Mouse (Mus musculus) liver, embryonic 11.5 days (tissue): ENCODE results near the gene Igfbp6. TPM values are rescaled to one million over a fixed set of nuclear protein-coding genes. Genes with fewer than 3 reads are reported as not detected.
A peak's percentile ranks its signal among the peaks of the same experiment; 100 is the strongest.

Experiments used
- ATAC-seq: fragments of 200-750 bp; cut with Nextera tagmentation; replicated peaks from 2 replicates; pipeline ENCODE4 v1.8.0; 2017; ENCODE audit warnings: moderate number of reproducible peaks, mild to moderate bottlenecking, moderate TSS enrichment, moderate library complexity; ENCODE audit not compliant: low FRiP score
- DNase-seq: peaks from one replicate; pipeline ENCODE4 v3.0.0-alpha.2; 2017; ENCODE audit warnings: low spot score
- H3K27ac ChIP-seq: fragments of 300-500 bp; sonication (generic); 2 replicates; pipeline ENCODE4 v1.5.1; 2014; ENCODE audit warnings: mild to moderate bottlenecking, low read depth, low read length, control low read depth
- H3K27me3 ChIP-seq: fragments of 300-500 bp; sonication (generic); replicated peaks from 2 replicates; pipeline ENCODE4 v1.6.1; 2014; ENCODE audit warnings: low read length, mixed read lengths; ENCODE audit not compliant: control insufficient read depth, insufficient read depth
- H3K36me3 ChIP-seq: fragments of 300-500 bp; sonication (generic); 2 replicates; pipeline ENCODE4 v1.6.1; 2014; ENCODE audit warnings: mild to moderate bottlenecking, low read length, moderate library complexity, mixed read lengths; ENCODE audit not compliant: control insufficient read depth, insufficient read depth
- H3K4me1 ChIP-seq: fragments of 300-500 bp; sonication (generic); replicated peaks from 2 replicates; pipeline ENCODE4 v1.6.1; 2014; ENCODE audit warnings: low read length, mixed read lengths; ENCODE audit not compliant: control insufficient read depth, insufficient read depth
- H3K4me2 ChIP-seq: fragments of 300-500 bp; sonication (generic); 2 replicates; pipeline ENCODE4 v1.6.1; 2014; ENCODE audit warnings: mild to moderate bottlenecking, control low read depth, moderate library complexity
- H3K4me3 ChIP-seq: fragments of 300-500 bp; sonication (generic); 2 replicates; pipeline ENCODE4 v1.5.1; 2014; ENCODE audit warnings: low read depth, low read length, control low read depth
- H3K9ac ChIP-seq: fragments of 300-500 bp; sonication (generic); 2 replicates; pipeline ENCODE4 v1.6.1; 2014; ENCODE audit warnings: low read depth, low read length, control low read depth
- H3K9me3 ChIP-seq: fragments of 300-500 bp; sonication (generic); 2 replicates; pipeline ENCODE4 v1.6.1; 2016; ENCODE audit warnings: low read length, inconsistent platforms, mixed read lengths; ENCODE audit not compliant: control insufficient read depth
- WGBS: fragments of 180-500 bp; shearing (Covaris S2); extraction: QIAGEN DNeasy Blood & Tissue Kit; methylation state at CpG from one replicate; pipeline ENCODE4 v1.1.7; 2014; 5-methylcytosine and 5-hydroxymethylcytosine counted together
- polyA plus RNA-seq: library from polyadenylated mRNA; unstranded; fragments of >200 nt; fragmentation: Nextera tagmentation; extraction: Ambion mirVana; gene quantifications from 2 replicates; pipeline ENCODE4 v1.2.1, GENCODE M21; 2014

Gene Igfbp6
- polyA plus RNA-seq, 1 experiment from 2014 or later = 1.1 TPM

DNA sequence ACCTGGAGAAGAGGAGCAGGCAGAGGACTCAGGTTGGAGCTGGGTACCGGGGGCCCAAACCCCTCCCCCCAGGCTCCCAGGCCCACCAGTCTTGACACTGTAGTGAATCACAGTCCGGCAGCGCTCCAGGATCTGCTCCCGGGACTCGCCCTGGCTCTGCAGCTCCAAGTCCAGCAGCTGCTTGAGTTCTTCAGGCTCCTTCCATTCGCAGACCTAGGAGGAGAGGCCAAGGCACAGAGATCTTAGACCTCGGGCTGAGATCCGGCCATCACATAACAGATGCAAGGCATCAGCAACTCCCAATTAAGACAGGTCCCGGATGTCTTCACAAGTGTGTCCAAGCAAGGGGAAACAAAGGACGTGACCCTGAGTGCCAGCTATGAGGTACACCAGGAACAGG lies 43.9 kb downstream of the Igfbp6 start:
- Histone ChIP-seq H3K9ac (no peak overlapping the region), H3K27me3 (no peaks in the 10 kb centered on the region), H3K4me2 (no peak overlapping the region), H3K4me3 (no peak overlapping the region), H3K27ac (no peak overlapping the region), H3K4me1 (peaks cover 13% of the 10 kb centered on the region), H3K9me3 (no peaks in the 10 kb centered on the region), H3K36me3 (no peaks in the 10 kb centered on the region)
- WGBS = 84% methylated on average over 10 of the region's 10 CpGs
- ATAC-seq = no peak
- no peak for DNase-seq

DNA sequence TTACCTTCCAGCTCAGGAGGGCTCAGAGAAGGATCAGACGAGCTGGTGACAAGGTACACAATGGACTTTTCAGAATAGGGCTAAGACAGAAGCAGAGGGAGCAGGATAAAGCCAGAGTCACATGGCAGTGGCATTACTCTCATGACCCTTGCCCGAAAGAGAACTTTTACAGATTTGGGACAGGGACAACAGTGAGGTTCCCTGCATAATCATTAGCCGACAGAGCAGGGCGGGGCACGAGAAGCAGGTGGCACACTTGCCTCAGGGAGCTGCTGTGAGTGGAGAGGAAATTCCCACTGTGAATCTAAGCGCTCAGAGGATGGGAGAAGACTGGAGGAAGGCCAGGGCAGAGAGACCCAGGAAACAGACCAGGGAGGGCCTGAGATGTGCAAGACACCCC lies 44.7 kb downstream of the Igfbp6 start:
- no peak overlapping the region for H3K27ac ChIP-seq
- no peak overlapping the region for H3K4me3 ChIP-seq
- no peak overlapping the region for H3K9ac ChIP-seq
- H3K27me3 ChIP-seq = no peaks in the 10 kb centered on the region
- no peaks in the 10 kb centered on the region for H3K9me3 ChIP-seq
- ATAC-seq (no peak), DNase-seq (no peak)
- WGBS = 63% methylated on average over 6 of the region's 6 CpGs
- peaks cover 13% of the 10 kb centered on the region for H3K4me1 ChIP-seq
- H3K4me2 ChIP-seq = no peak overlapping the region
- H3K36me3 ChIP-seq = no peaks in the 10 kb centered on the region

DNA sequence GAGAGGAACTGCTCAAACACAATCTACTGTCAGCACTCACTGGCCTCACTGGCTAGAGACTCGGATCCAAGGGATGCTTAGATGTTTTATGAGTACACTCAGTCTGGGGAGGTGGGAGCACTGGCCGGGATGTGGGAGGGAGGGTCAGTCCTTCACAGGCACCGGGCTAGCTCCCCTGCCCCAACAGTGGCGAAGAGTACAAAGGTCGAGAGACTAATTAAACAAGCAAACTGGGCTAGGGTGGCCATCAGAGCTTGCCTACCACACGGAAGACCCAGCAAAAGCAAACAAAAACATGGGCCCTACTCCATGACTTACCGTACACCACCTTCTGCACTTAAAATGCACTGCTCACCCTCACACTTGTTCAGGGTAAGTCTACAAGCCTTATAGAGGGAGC lies 47.5 kb downstream of the Igfbp6 start:
- Histone ChIP-seq H3K4me3 (no peak overlapping the region), H3K27ac (peak overlapping the region; percentile 66), H3K9ac (no peak overlapping the region), H3K27me3 (no peaks in the 10 kb centered on the region), H3K9me3 (no peaks in the 10 kb centered on the region), H3K4me2 (peak overlapping the region; percentile 8; the same call in 1 of the 2 replicates), H3K36me3 (no peaks in the 10 kb centered on the region), H3K4me1 (peaks cover 13% of the 10 kb centered on the region)
- 58% methylated on average over 7 of the region's 7 CpGs for WGBS
- ATAC-seq (peak; percentile 56; the same call in 1 of the 2 replicates), DNase-seq (no peak)

DNA sequence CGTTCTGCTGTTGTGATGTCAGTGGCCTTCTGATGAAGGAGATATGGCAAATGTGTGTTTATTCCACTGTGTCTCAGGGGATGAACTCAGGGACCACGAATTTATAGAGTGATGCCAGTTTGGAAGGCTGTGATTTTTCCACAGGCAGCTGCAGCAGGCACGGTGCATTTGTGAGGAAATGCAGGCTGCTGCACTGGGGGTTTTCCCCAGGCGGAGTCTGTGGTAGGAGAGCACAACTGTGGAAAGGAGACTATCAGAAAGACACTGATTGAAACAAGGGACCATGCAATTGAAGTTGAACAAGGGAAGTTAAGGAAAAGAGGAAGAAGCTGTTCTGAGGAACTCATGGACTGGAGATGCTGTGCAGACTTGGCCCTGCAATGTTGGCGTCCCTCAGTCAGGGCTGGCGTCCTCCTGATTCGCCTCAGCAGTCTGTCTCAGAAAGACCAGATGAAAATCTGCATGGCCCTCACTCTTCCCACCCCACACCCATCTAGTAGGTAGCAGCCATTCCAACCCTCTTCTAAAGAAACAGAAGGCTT lies 48.2 kb downstream of the Igfbp6 start:
- H3K9me3 ChIP-seq = no peaks in the 10 kb centered on the region
- 35% methylated on average over 7 of the region's 7 CpGs for WGBS
- H3K4me3 ChIP-seq = no peak overlapping the region
- H3K36me3 ChIP-seq = no peaks in the 10 kb centered on the region
- no peaks in the 10 kb centered on the region for H3K27me3 ChIP-seq
- H3K4me2 ChIP-seq = peak overlapping the region; percentile 21
- no peak overlapping the region for H3K9ac ChIP-seq
- H3K27ac ChIP-seq = peak overlapping the region; percentile 66
- ATAC-seq (no peak), DNase-seq (no peak)
- peaks cover 10% of the 10 kb centered on the region for H3K4me1 ChIP-seq

DNA sequence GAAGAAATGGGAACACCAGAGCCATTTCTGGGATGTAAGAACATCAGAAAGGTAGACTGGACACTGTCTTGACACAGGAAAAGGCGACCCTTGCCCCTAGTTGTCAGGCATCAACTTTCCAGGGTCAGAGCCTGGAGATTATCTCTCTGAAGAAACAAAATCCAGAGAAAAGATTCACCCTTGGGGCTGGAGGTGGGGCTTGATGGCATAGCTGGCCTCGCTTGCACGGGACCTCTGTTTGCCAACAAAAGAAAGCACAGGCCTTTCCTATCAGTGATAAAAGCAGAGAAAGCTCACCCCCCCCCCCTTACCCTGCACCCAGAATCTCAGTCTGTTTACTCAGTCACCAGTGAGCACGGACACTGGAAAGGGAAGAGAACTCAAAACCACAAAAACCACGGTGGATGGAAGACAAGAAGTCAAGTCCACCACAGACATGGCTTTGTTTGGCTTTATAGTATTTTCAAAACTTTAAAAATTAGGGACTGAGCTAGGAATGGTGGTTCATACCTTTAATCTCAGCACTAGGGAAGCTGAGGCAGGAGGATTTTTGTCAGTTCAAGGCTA lies 48.7 kb downstream of the Igfbp6 start:
- Histone ChIP-seq H3K9ac (no peak overlapping the region), H3K4me2 (peak overlapping the region; percentile 21; the same call in 1 of the 2 replicates), H3K36me3 (no peaks in the 10 kb centered on the region), H3K27me3 (no peaks in the 10 kb centered on the region), H3K9me3 (no peaks in the 10 kb centered on the region), H3K4me1 (peaks cover 10% of the 10 kb centered on the region), H3K27ac (peak overlapping the region; percentile 66), H3K4me3 (no peak overlapping the region)
- ATAC-seq (no peak), DNase-seq (no peak)
- 22% methylated on average over 5 of the region's 5 CpGs for WGBS

DNA sequence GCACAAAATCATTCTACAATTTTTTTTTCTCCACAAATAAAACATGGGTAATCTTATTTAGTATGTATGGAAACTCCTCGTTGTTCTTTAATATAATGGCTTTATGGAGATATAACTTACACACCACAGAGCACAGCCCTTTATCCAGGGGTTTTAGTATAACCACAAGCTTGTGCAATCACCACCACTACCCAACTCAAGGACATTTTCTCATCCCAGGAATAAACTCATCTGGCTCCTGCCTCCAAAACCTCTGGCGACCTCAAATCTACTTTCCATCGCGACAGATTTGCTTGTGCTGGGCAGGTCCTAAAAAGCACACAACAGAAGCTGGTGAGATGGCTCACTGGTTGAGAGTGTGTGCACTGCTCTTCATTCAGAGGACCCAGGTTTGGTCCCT lies 49.5 kb downstream of the Igfbp6 start:
- Histone ChIP-seq H3K27me3 (no peaks in the 10 kb centered on the region), H3K4me3 (no peak overlapping the region), H3K4me2 (no peak overlapping the region), H3K9ac (no peak overlapping the region), H3K4me1 (peaks cover 5% of the 10 kb centered on the region), H3K9me3 (no peaks in the 10 kb centered on the region), H3K27ac (no peak overlapping the region), H3K36me3 (no peaks in the 10 kb centered on the region)
- DNase-seq (no peak), ATAC-seq (no peak)
- 64% methylated on average over 4 of the region's 4 CpGs for WGBS

DNA sequence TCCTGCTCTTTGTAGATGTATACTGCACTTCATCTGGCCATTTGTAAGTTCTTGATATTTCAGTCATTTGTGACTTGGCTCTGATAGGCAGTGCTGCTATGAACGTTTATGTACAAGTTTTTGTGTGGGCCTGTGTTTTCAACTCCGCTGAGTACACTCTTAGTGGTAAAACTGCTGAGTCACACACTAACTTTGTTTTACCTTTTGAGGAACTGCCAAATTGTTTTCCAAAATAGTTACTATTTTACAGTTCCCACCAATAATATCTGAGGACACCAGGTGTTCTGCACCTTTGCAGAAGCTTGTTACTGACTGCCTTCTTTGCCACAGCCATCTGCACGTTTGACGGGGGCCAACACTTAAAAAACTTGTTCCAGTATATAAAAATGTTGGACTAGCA lies 50.3 kb downstream of the Igfbp6 start:
- no peaks in the 10 kb centered on the region for H3K9me3 ChIP-seq
- no peak overlapping the region for H3K4me3 ChIP-seq
- no peaks in the 10 kb centered on the region for H3K36me3 ChIP-seq
- H3K4me1 ChIP-seq = peaks cover 6% of the 10 kb centered on the region
- WGBS = 65% methylated on average over 4 of the region's 4 CpGs
- peak overlapping the region; percentile 34; the same call in 1 of the 2 replicates for H3K27ac ChIP-seq
- ATAC-seq (no peak), DNase-seq (no peak)
- no peak overlapping the region for H3K4me2 ChIP-seq
- no peaks in the 10 kb centered on the region for H3K27me3 ChIP-seq
- no peak overlapping the region for H3K9ac ChIP-seq

DNA sequence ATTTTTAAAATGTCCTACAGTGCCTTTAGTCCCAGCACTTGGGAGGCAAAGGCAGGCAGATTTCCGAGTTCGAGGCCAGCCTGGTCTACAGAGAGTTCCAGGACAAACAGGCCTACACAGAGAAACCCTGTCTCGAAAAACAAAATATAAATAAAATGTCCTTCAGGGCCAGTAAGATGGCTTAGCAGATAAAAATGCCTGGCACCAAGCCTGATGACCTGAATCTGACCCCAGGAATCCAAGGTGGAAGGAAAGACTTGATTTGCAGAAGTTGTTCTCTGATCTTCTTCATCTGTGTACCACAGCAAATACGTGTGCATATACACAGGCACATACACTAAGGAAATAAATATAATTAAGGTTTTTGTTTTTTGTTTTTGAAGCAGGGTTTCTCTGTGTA lies 51.2 kb downstream of the Igfbp6 start:
- H3K4me2 ChIP-seq = no peak overlapping the region
- no peak overlapping the region for H3K9ac ChIP-seq
- ATAC-seq = no peak
- 74% methylated on average over 4 of the region's 4 CpGs for WGBS
- no peaks in the 10 kb centered on the region for H3K36me3 ChIP-seq
- no peaks in the 10 kb centered on the region for H3K27me3 ChIP-seq
- no peaks in the 10 kb centered on the region for H3K9me3 ChIP-seq
- H3K4me3 ChIP-seq = no peak overlapping the region
- H3K4me1 ChIP-seq = peaks cover 6% of the 10 kb centered on the region
- DNase-seq = no peak
- H3K27ac ChIP-seq = no peak overlapping the region

DNA sequence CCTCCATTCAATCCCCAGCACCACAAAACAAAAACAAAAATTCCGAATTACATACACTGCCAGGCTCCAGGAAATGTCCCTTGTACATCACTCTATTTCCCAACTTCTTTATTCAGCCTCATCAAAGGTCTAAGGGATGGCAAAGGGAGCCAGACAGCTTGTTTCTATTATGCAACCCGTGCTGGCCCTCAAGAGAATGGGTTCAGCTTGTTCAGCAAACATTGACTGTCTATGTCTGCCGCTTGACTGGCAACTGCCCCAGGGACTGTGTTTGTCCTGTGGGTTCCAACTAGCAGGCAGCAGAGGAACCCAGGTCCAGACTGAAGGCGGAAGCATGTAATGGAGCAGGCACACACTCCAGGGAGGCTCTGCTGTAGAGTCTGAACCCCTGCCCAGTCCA lies 54.7 kb downstream of the Igfbp6 start:
- no peaks in the 10 kb centered on the region for H3K27me3 ChIP-seq
- 68% methylated on average over 4 of the region's 4 CpGs for WGBS
- H3K9ac ChIP-seq = no peak overlapping the region
- no peak overlapping the region for H3K4me3 ChIP-seq
- ATAC-seq = no peak
- H3K4me1 ChIP-seq = peaks cover 9% of the 10 kb centered on the region
- H3K36me3 ChIP-seq = no peaks in the 10 kb centered on the region
- no peak overlapping the region for H3K4me2 ChIP-seq
- DNase-seq = no peak
- H3K9me3 ChIP-seq = no peaks in the 10 kb centered on the region
- H3K27ac ChIP-seq = peak overlapping the region; percentile 64
